Mouse (Mus musculus): ENCODE measurements around the gene Bad. TPM values are rescaled to one million over a fixed set of nuclear protein-coding genes. Genes with fewer than 3 reads are reported as not detected.

Gene Bad
- total and polyA plus RNA-seq, 3 experiments = 21.1 to 33.5 (median 25.8) TPM

- intact Hi-C loops (cut with DNase I) = loop anchor here (2.0 to 5.0 kb wide), 2 partner anchors 37 to 60 kb away; partner anchors contain the start of genes Bad, Gpr137 and Stip1
Observed at GRCm38 (mm10) chr19:6979001-6979479, 37.4 kb downstream of the Bad start.

GRCm38 (mm10) chr19:6979486-6980380 lies 38.1 kb downstream of the Bad start:
- DNase-seq = peak; percentile 99
- Histone ChIP-seq H3K4me1 (ENCODE audit: control insufficient read depth, insufficient read depth, low read length) (peaks cover 3% of the 10 kb centered on the region; the same call in 1 of the 2 replicates), H3K27me3 (ENCODE audit: control insufficient read depth, insufficient read depth, low read length) (no peaks in the 10 kb centered on the region), H3K79me2 (replicated peaks; ENCODE audit: control insufficient read depth, insufficient read depth, low read length) (no peaks in the 10 kb centered on the region), H3K27ac (peak overlapping the region; percentile 97), H3K4me3 (peak overlapping the region; percentile 95), H3K9ac (ENCODE audit: low read depth, low read length) (peak overlapping the region; percentile 72), H3K36me3 (ENCODE audit: control insufficient read depth, insufficient read depth, low read length) (no peaks in the 10 kb centered on the region)
- WGBS = under 1% methylated on average over 58 of the region's 59 CpGs
- intact Hi-C loops (cut with DNase I) = loop anchor here (2.0 to 5.0 kb wide), 2 partner anchors 37 to 59 kb away; partner anchors contain the start of genes Bad, Gpr137 and Stip1
- peak; percentile 87 for TF ChIP-seq CTCF (IDR thresholded peaks at IDR 0.05)
- TF ChIP-seq EP300 (IDR thresholded peaks at IDR 0.05; ENCODE audit: insufficient read depth, low read depth, low read length) = 0 out of 2 replicates have a peak, but pooled peaks have one; percentile 6
- TF ChIP-seq POLR2A (IDR thresholded peaks at IDR 0.05; ENCODE audit: insufficient read depth, low read depth, low read length) = peak; percentile 50; the same call in 1 of the 2 replicates

More at GRCm38 (mm10) chr19:6979001-6979479, 37.4 kb downstream of the Bad start:
- Histone ChIP-seq H3K27ac (peak overlapping the region; percentile 97), H3K9ac (ENCODE audit: low read depth, low read length) (peak overlapping the region; percentile 58), H3K4me1 (ENCODE audit: control insufficient read depth, insufficient read depth, low read length) (peaks cover 3% of the 10 kb centered on the region; the same call in 1 of the 2 replicates), H3K27me3 (ENCODE audit: control insufficient read depth, insufficient read depth, low read length) (no peaks in the 10 kb centered on the region), H3K79me2 (replicated peaks; ENCODE audit: control insufficient read depth, insufficient read depth, low read length) (no peaks in the 10 kb centered on the region), H3K36me3 (ENCODE audit: control insufficient read depth, insufficient read depth, low read length) (no peaks in the 10 kb centered on the region), H3K4me3 (peak overlapping the region; percentile 95)
- 12% methylated on average over 11 of the region's 11 CpGs for WGBS
- TF ChIP-seq POLR2A (IDR thresholded peaks at IDR 0.05; ENCODE audit: insufficient read depth, low read depth, low read length) (no peak), EP300 (IDR thresholded peaks at IDR 0.05; ENCODE audit: insufficient read depth, low read depth, low read length) (no peak), CTCF (IDR thresholded peaks at IDR 0.05) (no peak)
- DNase-seq = peak; percentile 46 to 49

DNA sequence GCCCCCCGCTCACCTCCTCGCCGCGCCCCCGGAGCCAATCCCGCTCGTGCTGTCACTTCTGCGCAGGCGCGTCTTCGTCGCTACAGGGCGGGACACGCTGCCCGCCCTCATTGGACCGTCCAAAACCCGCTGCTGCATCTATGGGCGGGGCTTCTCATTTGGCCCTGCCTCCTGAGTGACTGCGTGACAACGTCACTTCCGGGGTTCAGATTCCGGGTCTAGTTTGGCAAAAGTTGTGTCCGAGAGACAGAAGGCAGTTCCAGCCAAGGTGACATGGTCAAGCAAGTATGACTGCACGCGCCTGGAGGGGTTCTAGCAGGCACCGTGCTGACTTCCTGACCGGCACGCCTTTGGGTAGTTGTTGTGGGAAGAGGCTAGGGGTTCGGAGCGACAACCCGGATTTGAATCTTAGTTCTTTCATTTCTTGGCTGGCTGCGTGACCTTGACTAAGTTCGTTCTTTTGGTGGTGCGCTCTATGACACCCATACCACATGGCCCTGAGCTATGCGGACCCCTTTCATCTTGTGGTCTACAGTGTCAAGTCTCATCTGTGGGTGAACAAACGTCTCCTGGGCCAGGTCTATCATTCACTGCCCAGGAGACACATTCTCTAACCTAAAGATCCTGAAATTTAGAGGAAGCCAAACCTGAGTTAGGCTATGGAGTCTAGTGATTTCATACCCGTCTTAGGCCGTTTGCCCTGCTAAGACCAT lies 38.9 kb downstream of the Bad start, which contains the start of gene Fkbp2:
Gene Fkbp2, minus strand, starts transcription at position 121 of the 713 bp plus-strand sequence.
- peak; percentile 99 for DNase-seq
- no peaks in the 10 kb centered on the region for H3K27me3 ChIP-seq (ENCODE audit: control insufficient read depth, insufficient read depth, low read length)
- TF ChIP-seq EP300 (IDR thresholded peaks at IDR 0.05; ENCODE audit: insufficient read depth, low read depth, low read length) (peak; percentile 84), CTCF (IDR thresholded peaks at IDR 0.05) (no peak), POLR2A (IDR thresholded peaks at IDR 0.05; ENCODE audit: insufficient read depth, low read depth, low read length) (peak; percentile 100)
- H3K9ac ChIP-seq (ENCODE audit: low read depth, low read length) = peak within 1 kb of the TSS; percentile 77
- peaks cover 3% of the 10 kb centered on the region; the same call in 1 of the 2 replicates for H3K4me1 ChIP-seq (ENCODE audit: control insufficient read depth, insufficient read depth, low read length)
- peak within 1 kb of the TSS; percentile 97 for H3K27ac ChIP-seq
- H3K36me3 ChIP-seq (ENCODE audit: control insufficient read depth, insufficient read depth, low read length) = no peaks in the 10 kb centered on the region
- H3K4me3 ChIP-seq = peak within 1 kb of the TSS; percentile 95
- 1% methylated on average over 36 of the region's 38 CpGs for WGBS
- no peaks in the 10 kb centered on the region for H3K79me2 ChIP-seq (replicated peaks; ENCODE audit: control insufficient read depth, insufficient read depth, low read length)
- intact Hi-C loops (cut with DNase I) = loop anchor here (1.0 kb wide), 1 partner anchor 11 kb away; no protein-coding TSS in a partner anchor

- Histone ChIP-seq H3K9ac (ENCODE audit: low read depth, low read length) (no peak overlapping the region), H3K27ac (peak overlapping the region; percentile 97), H3K4me3 (no peak overlapping the region; the same call in 1 of the 2 replicates), H3K36me3 (ENCODE audit: control insufficient read depth, insufficient read depth, low read length) (no peaks in the 10 kb centered on the region), H3K79me2 (replicated peaks; ENCODE audit: control insufficient read depth, insufficient read depth, low read length) (peaks cover 2% of the 10 kb centered on the region; the same call in 1 of the 2 replicates), H3K4me1 (ENCODE audit: control insufficient read depth, insufficient read depth, low read length) (peaks cover 6% of the 10 kb centered on the region), H3K27me3 (ENCODE audit: control insufficient read depth, insufficient read depth, low read length) (no peaks in the 10 kb centered on the region)
- DNase-seq = no peak
- TF ChIP-seq EP300 (IDR thresholded peaks at IDR 0.05; ENCODE audit: insufficient read depth, low read depth, low read length) (no peak), POLR2A (IDR thresholded peaks at IDR 0.05; ENCODE audit: insufficient read depth, low read depth, low read length) (no peak), CTCF (IDR thresholded peaks at IDR 0.05) (no peak)
- 86% methylated on average over 4 of the region's 4 CpGs for WGBS
- intact Hi-C loops (cut with DNase I) = loop anchor here (1.0 kb wide), 1 partner anchor 10 kb away; no protein-coding TSS in a partner anchor
Observed at GRCm38 (mm10) chr19:6981465-6981864, 39.8 kb downstream of the Bad start.

GRCm38 (mm10) chr19:6983621-6984020 lies 42.0 kb downstream of the Bad start:
- intact Hi-C loops (cut with DNase I) = no loop called here
- H3K79me2 ChIP-seq (replicated peaks; ENCODE audit: control insufficient read depth, insufficient read depth, low read length) = peaks cover 2% of the 10 kb centered on the region; the same call in 1 of the 2 replicates
- no peak overlapping the region for H3K4me3 ChIP-seq
- no peak overlapping the region for H3K9ac ChIP-seq (ENCODE audit: low read depth, low read length)
- H3K27me3 ChIP-seq (ENCODE audit: control insufficient read depth, insufficient read depth, low read length) = no peaks in the 10 kb centered on the region
- peaks cover 6% of the 10 kb centered on the region for H3K4me1 ChIP-seq (ENCODE audit: control insufficient read depth, insufficient read depth, low read length)
- TF ChIP-seq CTCF (IDR thresholded peaks at IDR 0.05) = no peak
- no peak for TF ChIP-seq POLR2A (IDR thresholded peaks at IDR 0.05; ENCODE audit: insufficient read depth, low read depth, low read length)
- no peak for TF ChIP-seq EP300 (IDR thresholded peaks at IDR 0.05; ENCODE audit: insufficient read depth, low read depth, low read length)
- H3K27ac ChIP-seq = no peak overlapping the region
- WGBS = 93% methylated on average over 5 of the region's 5 CpGs
- no peaks in the 10 kb centered on the region for H3K36me3 ChIP-seq (ENCODE audit: control insufficient read depth, insufficient read depth, low read length)
- no peak for DNase-seq
